Mouse (Mus musculus) lung, postnatal 0 days (tissue): ENCODE results near the gene Tax1bp3.

ENCODE experiments used
- CTCF ChIP-seq: IDR thresholded peaks from 2 replicates; pipeline ENCODE4 v1.5.1; 2016; ENCODE audit warnings: antibody characterized with exemption, mild to moderate bottlenecking
- EP300 ChIP-seq: IDR thresholded peaks from 2 replicates; pipeline ENCODE4 v1.6.1; 2016; ENCODE audit warnings: antibody characterized with exemption, mild to moderate bottlenecking, control low read depth

- no peak for TF ChIP-seq CTCF
- no peak for TF ChIP-seq EP300
These were observed 40.3 kb upstream of the Tax1bp3 start for GRCm38 (mm10) chr11:73136587-73136986.
